ENCODE assay signal across 23 mouse cellular contexts in genomic region chrX:60750456-60750855, GRCm38 (mm10).
A peak's percentile ranks its signal among the peaks of the same experiment; 100 is the strongest.
DNase-seq lines count a peak whose midpoint lies in the region; ATAC-seq lines count a peak whose summit lies in the region.
"Had no signal": no experiment of that assay in that cellular context is flagged by ENCODE, and none has a peak within 500 bp of the region (broad histone marks: within the 10 kb centered on the region; RNA-seq: fewer than 3 reads in every experiment).

No protein-coding gene starts in this region.

- no peak overlapping the region for H3K9ac ChIP-seq in forebrain, embryonic 14.5 days (ENCODE audit: low read length)
- no peak overlapping the region for H3K9ac ChIP-seq in forebrain, embryonic 15.5 days (replicated peaks)
- H3K9ac ChIP-seq in midbrain, embryonic 14.5 days (replicated peaks; ENCODE audit: low read length), result no peak overlapping the region
- no peak overlapping the region for H3K9ac ChIP-seq in midbrain, embryonic 15.5 days
- H3K9ac ChIP-seq: embryonic facial prominence, embryonic 13.5 days; forebrain, embryonic 13.5 days; heart, embryonic 12.5 days; heart, embryonic 15.5 days; hindbrain, embryonic 13.5 days had no signal

- no peak overlapping the region for H3K27ac ChIP-seq in forebrain, embryonic 14.5 days (ENCODE audit: low read depth, low read length)
- no peak overlapping the region for H3K27ac ChIP-seq in forebrain, embryonic 15.5 days (replicated peaks)
- no peak overlapping the region for H3K27ac ChIP-seq in midbrain, embryonic 14.5 days (replicated peaks; ENCODE audit: low read depth, low read length)
- no peak overlapping the region for H3K27ac ChIP-seq in midbrain, embryonic 15.5 days
- H3K27ac ChIP-seq: embryonic facial prominence, embryonic 13.5 days; forebrain, embryonic 10.5 days; forebrain, embryonic 13.5 days; heart, embryonic 15.5 days; hindbrain, embryonic 10.5 days; hindbrain, embryonic 13.5 days had no signal

- no peaks in the 10 kb centered on the region for H3K36me3 ChIP-seq in forebrain, embryonic 14.5 days (ENCODE audit: control insufficient read depth, insufficient read depth, low read length)
- no peaks in the 10 kb centered on the region for H3K36me3 ChIP-seq in forebrain, embryonic 15.5 days
- H3K36me3 ChIP-seq in midbrain, embryonic 14.5 days (ENCODE audit: control insufficient read depth, insufficient read depth, low read length), result no peaks in the 10 kb centered on the region
- no peaks in the 10 kb centered on the region for H3K36me3 ChIP-seq in midbrain, embryonic 15.5 days (replicated peaks)
- H3K36me3 ChIP-seq: embryonic facial prominence, embryonic 13.5 days; forebrain, embryonic 10.5 days; heart, embryonic 12.5 days; heart, embryonic 15.5 days; hindbrain, embryonic 10.5 days; hindbrain, embryonic 13.5 days had no signal

- no peak overlapping the region for H3K4me3 ChIP-seq in forebrain, embryonic 14.5 days (ENCODE audit: low read depth, low read length)
- no peak overlapping the region for H3K4me3 ChIP-seq in forebrain, embryonic 15.5 days
- no peak overlapping the region for H3K4me3 ChIP-seq in midbrain, embryonic 14.5 days (replicated peaks; ENCODE audit: low read depth, low read length)
- H3K4me3 ChIP-seq in midbrain, embryonic 15.5 days, result no peak overlapping the region
- H3K4me3 ChIP-seq: embryonic facial prominence, embryonic 13.5 days; forebrain, embryonic 10.5 days; forebrain, embryonic 13.5 days; heart, embryonic 12.5 days; heart, embryonic 15.5 days; hindbrain, embryonic 10.5 days; hindbrain, embryonic 13.5 days had no signal

- H3K9me3 ChIP-seq in forebrain, embryonic 14.5 days (replicated peaks; ENCODE audit: control insufficient read depth, low read length), result no peaks in the 10 kb centered on the region
- H3K9me3 ChIP-seq in forebrain, embryonic 15.5 days, result no peaks in the 10 kb centered on the region
- no peaks in the 10 kb centered on the region for H3K9me3 ChIP-seq in midbrain, embryonic 14.5 days (ENCODE audit: control insufficient read depth, low read length)
- no peaks in the 10 kb centered on the region for H3K9me3 ChIP-seq in midbrain, embryonic 15.5 days
- H3K9me3 ChIP-seq: embryonic facial prominence, embryonic 13.5 days; forebrain, embryonic 10.5 days; forebrain, embryonic 13.5 days; heart, embryonic 12.5 days; heart, embryonic 15.5 days; hindbrain, embryonic 10.5 days; hindbrain, embryonic 13.5 days had no signal

- H3K27me3 ChIP-seq in forebrain, embryonic 14.5 days (replicated peaks; ENCODE audit: control insufficient read depth, insufficient read depth, low read length), result no peaks in the 10 kb centered on the region
- H3K27me3 ChIP-seq in forebrain, embryonic 15.5 days, result no peaks in the 10 kb centered on the region
- H3K27me3 ChIP-seq in midbrain, embryonic 14.5 days (ENCODE audit: control insufficient read depth, insufficient read depth, low read length), result no peaks in the 10 kb centered on the region
- H3K27me3 ChIP-seq in midbrain, embryonic 15.5 days (replicated peaks), result no peaks in the 10 kb centered on the region
- H3K27me3 ChIP-seq: embryonic facial prominence, embryonic 13.5 days; forebrain, embryonic 13.5 days; heart, embryonic 12.5 days; heart, embryonic 15.5 days; hindbrain, embryonic 13.5 days had no signal

- H3K4me2 ChIP-seq in forebrain, embryonic 14.5 days (ENCODE audit: low read length), result no peak overlapping the region
- no peak overlapping the region for H3K4me2 ChIP-seq in forebrain, embryonic 15.5 days (replicated peaks)
- no peak overlapping the region for H3K4me2 ChIP-seq in midbrain, embryonic 14.5 days (ENCODE audit: low read length)
- no peak overlapping the region for H3K4me2 ChIP-seq in midbrain, embryonic 15.5 days
- H3K4me2 ChIP-seq: embryonic facial prominence, embryonic 13.5 days; forebrain, embryonic 13.5 days; heart, embryonic 12.5 days; heart, embryonic 15.5 days; hindbrain, embryonic 13.5 days had no signal

- no peaks in the 10 kb centered on the region for H3K4me1 ChIP-seq in forebrain, embryonic 14.5 days (ENCODE audit: control insufficient read depth, insufficient read depth, low read length)
- no peaks in the 10 kb centered on the region for H3K4me1 ChIP-seq in forebrain, embryonic 15.5 days
- no peaks in the 10 kb centered on the region for H3K4me1 ChIP-seq in midbrain, embryonic 14.5 days (ENCODE audit: control insufficient read depth, insufficient read depth, low read length)
- H3K4me1 ChIP-seq in midbrain, embryonic 15.5 days, result no peaks in the 10 kb centered on the region
- H3K4me1 ChIP-seq: embryonic facial prominence, embryonic 13.5 days; forebrain, embryonic 10.5 days; forebrain, embryonic 13.5 days; heart, embryonic 12.5 days; heart, embryonic 15.5 days; hindbrain, embryonic 10.5 days; hindbrain, embryonic 13.5 days had no signal

- WGBS in forebrain, embryonic 14.5 days, result 42% methylated on average over 5 of the region's 5 CpGs
- WGBS in forebrain, embryonic 15.5 days, result 42% methylated on average over 5 of the region's 5 CpGs
- WGBS in midbrain, embryonic 14.5 days, result 43% methylated on average over 5 of the region's 5 CpGs
- 47% methylated on average over 5 of the region's 5 CpGs for WGBS in midbrain, embryonic 15.5 days

- DNase-seq in forebrain, embryonic 14.5 days (ENCODE audit: low spot score), result peak; percentile 62
- peak; percentile 6 for DNase-seq in midbrain, embryonic 14.5 days
- peak; percentile 0 for DNase-seq in 3134 (ENCODE audit: extremely low read depth, insufficient read length, low spot score)
- DNase-seq in Muller cell, postnatal 12 days (ENCODE audit: inconsistent ontology term), result peak; percentile 87
- DNase-seq in layer of hippocampus, postnatal 14 days (ENCODE audit: low spot score in 2 of 2), result no peak
- DNase-seq: adrenal gland, postnatal 10 days; cerebellum, adult 11 months; cerebellum, adult 2 months; cerebellum, adult 9-11 months; cerebellum, postnatal 25 days; gastrocnemius, postnatal 25 days; heart, adult 18-20 months; heart, postnatal 36 days had no signal

- no peak for ATAC-seq in forebrain, embryonic 14.5 days
- ATAC-seq in forebrain, embryonic 15.5 days (replicated peaks), result no peak; the same call in 1 of the 2 replicates
- ATAC-seq in midbrain, embryonic 14.5 days (ENCODE audit: low FRiP score, low TSS enrichment), result no peak
- no peak for ATAC-seq in midbrain, embryonic 15.5 days (replicated peaks)
- ATAC-seq: forebrain, embryonic 13.5 days; Patski had no signal

Comparison
In these comparisons a context has a peak if more than half of its experiments do, and no peak if none do; other contexts are left out.
1. DNase-seq: peak in forebrain, embryonic 14.5 days (single experiment), midbrain, embryonic 14.5 days (single experiment), 3134 (single experiment) and Muller cell, postnatal 12 days (single experiment); none in layer of hippocampus, postnatal 14 days (0 of 2).